Mouse (Mus musculus) hematopoietic stem cell, adult 5-6 weeks (primary cell): ENCODE results near the gene Sertad2. TPM values are rescaled to one million over a fixed set of nuclear protein-coding genes. Genes with fewer than 3 reads are reported as not detected.

Source experiments
- total RNA-seq: library from RNA; stranded (forward); fragments of 172-1452, 232-1000 nt; gene quantifications from 2 replicates; pipeline ENCODE4 v1.2.3, GENCODE M21; 2017

Gene Sertad2
- total RNA-seq, 1 experiment from 2014 or later: 23.3 TPM

Other genes with a start within 250 kb of the Sertad2 start
- gene Slc1a4, start 210.5 kb upstream of the Sertad2 start, total RNA-seq: 0.13 and 0.99 TPM in 2 replicates
- gene Aftph, start 198.3 kb downstream of the Sertad2 start, total RNA-seq: 78.4 and 89.6 TPM in 2 replicates